Mouse (Mus musculus) urinary bladder, adult 18-20 months (tissue): Measurements from ENCODE around the gene Plekhh2.
A peak's percentile ranks its signal among the peaks of the same experiment; 100 is the strongest.

Source experiments
- DNase-seq, 2 experiments: peaks; one replicate each; pipeline ENCODE4 v3.0.0; 2022; ENCODE audit warnings: low spot score in 2 of 2, mixed read lengths in 2 of 2

Gene Plekhh2

GRCm38 (mm10) chr17:84607617-84608016 lies 95.9 kb downstream of the Plekhh2 start:
- no peak for DNase-seq

GRCm38 (mm10) chr17:84608606-84609005 lies 96.9 kb downstream of the Plekhh2 start:
- no peak for DNase-seq

GRCm38 (mm10) chr17:84611500-84611899 lies 99.8 kb downstream of the Plekhh2 start:
- DNase-seq: no peak

- DNase-seq: no peak
These were observed 100.3 kb downstream of the Plekhh2 start for GRCm38 (mm10) chr17:84611971-84612370.

GRCm38 (mm10) chr17:84615811-84616210 lies 104.1 kb downstream of the Plekhh2 start:
- no peak for DNase-seq

GRCm38 (mm10) chr17:84616526-84617074 lies 104.9 kb downstream of the Plekhh2 start:
- DNase-seq: no peak

GRCm38 (mm10) chr17:84617953-84618352 lies 106.3 kb downstream of the Plekhh2 start:
- no peak for DNase-seq

GRCm38 (mm10) chr17:84619112-84619511 lies 107.4 kb downstream of the Plekhh2 start:
- no peak for DNase-seq

- no peak for DNase-seq
These were observed 108.4 kb downstream of the Plekhh2 start for GRCm38 (mm10) chr17:84620076-84620475.

- DNase-seq: no peak
These were observed 108.9 kb downstream of the Plekhh2 start for GRCm38 (mm10) chr17:84620610-84621009.

GRCm38 (mm10) chr17:84621209-84621608 lies 109.5 kb downstream of the Plekhh2 start:
- DNase-seq: no peak

- no peak for DNase-seq
These were observed 110.3 kb downstream of the Plekhh2 start for GRCm38 (mm10) chr17:84622028-84622427.

GRCm38 (mm10) chr17:84622873-84623272 lies 111.2 kb downstream of the Plekhh2 start:
- DNase-seq: no peak

GRCm38 (mm10) chr17:84626276-84626856 lies 114.7 kb downstream of the Plekhh2 start, which contains the start of gene Dync2li1:
Gene Dync2li1, plus strand, starts transcription at chr17:84626496.
- DNase-seq: peak; percentile 64 to 78

- DNase-seq: peak in 1 of 2 experiments; percentile 12
These were observed 115.2 kb downstream of the Plekhh2 start for GRCm38 (mm10) chr17:84626857-84627305.

- DNase-seq: no peak
These were observed 116.0 kb downstream of the Plekhh2 start for GRCm38 (mm10) chr17:84627721-84628120.

- no peak for DNase-seq
These were observed 116.9 kb downstream of the Plekhh2 start for GRCm38 (mm10) chr17:84628611-84629010.

GRCm38 (mm10) chr17:84631836-84632235 lies 120.1 kb downstream of the Plekhh2 start:
- DNase-seq: no peak

- DNase-seq: no peak
These were observed 121.7 kb downstream of the Plekhh2 start for GRCm38 (mm10) chr17:84633443-84633842.

- no peak for DNase-seq
These were observed 124.6 kb downstream of the Plekhh2 start for GRCm38 (mm10) chr17:84636328-84636727.

GRCm38 (mm10) chr17:84637971-84638370 lies 126.3 kb downstream of the Plekhh2 start:
- no peak for DNase-seq

GRCm38 (mm10) chr17:84639796-84640378 lies 128.2 kb downstream of the Plekhh2 start:
- DNase-seq: no peak

GRCm38 (mm10) chr17:84641893-84642292 lies 130.2 kb downstream of the Plekhh2 start:
- DNase-seq: no peak
